Mouse (Mus musculus) embryonic facial prominence, embryonic 14.5 days (tissue): ENCODE measurements at regions not wholly inside any gene's neighbourhood (a gene's known extent, or its start where the extent isn't known, plus 50 kb on each side); places are given as distances from the start of the nearest gene placed in this dataset. TPM values are rescaled to one million over a fixed set of nuclear protein-coding genes. Genes with fewer than 3 reads are reported as not detected.

Source experiments
- ATAC-seq: fragments of 200-750 bp; cut with Nextera tagmentation; 2 replicates; pipeline ENCODE4 v1.8.0; 2017; ENCODE audit warnings: low read depth, moderate number of reproducible peaks, moderate TSS enrichment
- DNase-seq: peaks from one replicate; pipeline ENCODE4 v3.0.0-alpha.2; 2015; ENCODE audit warnings: low spot score
- H3K27ac ChIP-seq: fragments of 300-500 bp; sonication (generic); replicated peaks from 2 replicates; pipeline ENCODE4 v1.5.1; 2014; ENCODE audit warnings: low read depth, mild to moderate bottlenecking, low read length, moderate library complexity
- H3K27me3 ChIP-seq: fragments of 300-500 bp; sonication (generic); replicated peaks from 2 replicates; pipeline ENCODE4 v1.6.1; 2014; ENCODE audit warnings: low read length; ENCODE audit not compliant: control insufficient read depth, insufficient read depth
- H3K36me3 ChIP-seq: fragments of 300-500 bp; sonication (generic); 2 replicates; pipeline ENCODE4 v1.6.1; 2014; ENCODE audit warnings: low read length, mixed read lengths; ENCODE audit not compliant: control insufficient read depth, insufficient read depth
- H3K4me1 ChIP-seq: fragments of 300-500 bp; sonication (generic); 2 replicates; pipeline ENCODE4 v1.6.1; 2014; ENCODE audit warnings: antibody characterized with exemption, low read length; ENCODE audit not compliant: control insufficient read depth, insufficient read depth
- H3K4me2 ChIP-seq: fragments of 300-500 bp; sonication (generic); 2 replicates; pipeline ENCODE4 v1.6.1; 2014; ENCODE audit warnings: low read depth, mild to moderate bottlenecking, low read length, moderate library complexity, mixed read lengths
- H3K4me3 ChIP-seq: fragments of 300-500 bp; sonication (generic); 2 replicates; pipeline ENCODE4 v1.5.1; 2014; ENCODE audit warnings: low read depth, mild to moderate bottlenecking, low read length
- H3K9ac ChIP-seq: fragments of 300-500 bp; sonication (generic); 2 replicates; pipeline ENCODE4 v1.6.1; 2014; ENCODE audit warnings: low read depth, mild to moderate bottlenecking, low read length, moderate library complexity, mixed read lengths
- H3K9me3 ChIP-seq: fragments of 300-500 bp; sonication (generic); 2 replicates; pipeline ENCODE4 v1.6.1; 2016; ENCODE audit warnings: low read length; ENCODE audit not compliant: control insufficient read depth
- WGBS: fragments of 180-500 bp; shearing (Covaris S2); extraction: QIAGEN DNeasy Blood & Tissue Kit; methylation state at CpG from one replicate; pipeline ENCODE4 v1.1.7; 2014; 5-methylcytosine and 5-hydroxymethylcytosine counted together
- microRNA-seq: library from miRNA; unstranded; fragments of <30 nt; microRNA quantifications from one replicate; pipeline ENCODE4, GENCODE M21; 2016; ENCODE audit warnings: borderline number of aligned reads

- Histone ChIP-seq H3K4me2 (no peak overlapping the region), H3K36me3 (no peaks in the 10 kb centered on the region), H3K4me3 (no peak overlapping the region), H3K9ac (no peak overlapping the region), H3K27ac (no peak overlapping the region), H3K4me1 (no peaks in the 10 kb centered on the region), H3K27me3 (no peaks in the 10 kb centered on the region), H3K9me3 (no peaks in the 10 kb centered on the region)
- 93% methylated on average over 7 of the region's 7 CpGs for WGBS
- DNase-seq, result no peak
- no peak for ATAC-seq
Measured at GRCm38 (mm10) chr2:169005810-169006209, 50.4 kb upstream of the Zfp64 start.

Small RNAs in the stretch of these regions (microRNA-seq; reads per million reads assigned to microRNA genes)
- not detected for gene Gm26469
